Mouse (Mus musculus): ENCODE data around the gene Amn.

Amn gene

DNA sequence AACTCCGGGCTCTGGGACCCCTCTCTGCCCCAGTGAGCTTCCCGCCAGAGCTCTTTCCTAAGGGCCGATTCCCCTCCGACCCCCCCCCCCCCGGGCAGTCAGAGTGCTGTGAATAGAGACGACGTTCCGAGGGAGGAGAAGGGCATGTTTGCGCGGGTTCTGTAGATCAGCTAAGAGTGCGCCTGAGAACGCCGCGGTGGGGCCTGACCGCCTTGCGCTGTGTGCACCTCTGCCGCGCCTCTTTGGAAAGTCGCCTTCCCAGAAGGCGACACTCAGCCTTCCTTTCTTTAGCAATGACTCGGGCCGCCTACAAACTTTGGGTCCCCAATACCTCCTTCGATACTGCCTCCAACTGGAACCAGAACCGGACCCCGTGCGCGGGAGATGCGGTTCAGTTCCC, 511 bp downstream of the Amn start:
- DNase-seq = no peak

DNA sequence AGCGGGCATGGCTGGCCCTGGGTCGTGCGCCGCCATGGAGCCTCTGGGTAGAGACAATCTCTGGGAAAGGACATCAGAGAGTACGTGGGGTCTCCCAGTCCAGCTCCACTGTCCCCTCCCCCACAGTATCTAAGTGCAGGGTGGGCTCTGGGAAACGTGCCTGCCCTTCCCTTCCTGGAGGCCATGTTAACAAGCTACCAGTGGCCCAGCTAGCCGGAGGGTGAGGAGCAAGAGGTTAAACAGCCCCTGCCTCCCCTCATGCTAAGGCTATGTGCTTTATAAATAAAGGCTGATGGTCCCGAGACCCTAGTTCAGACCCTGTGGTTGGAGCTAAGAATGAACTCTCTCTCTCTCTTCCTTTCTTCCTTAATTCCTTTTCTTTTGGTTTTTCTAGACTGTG, 1.1 kb downstream of the Amn start:
- DNase-seq = no peak

DNA sequence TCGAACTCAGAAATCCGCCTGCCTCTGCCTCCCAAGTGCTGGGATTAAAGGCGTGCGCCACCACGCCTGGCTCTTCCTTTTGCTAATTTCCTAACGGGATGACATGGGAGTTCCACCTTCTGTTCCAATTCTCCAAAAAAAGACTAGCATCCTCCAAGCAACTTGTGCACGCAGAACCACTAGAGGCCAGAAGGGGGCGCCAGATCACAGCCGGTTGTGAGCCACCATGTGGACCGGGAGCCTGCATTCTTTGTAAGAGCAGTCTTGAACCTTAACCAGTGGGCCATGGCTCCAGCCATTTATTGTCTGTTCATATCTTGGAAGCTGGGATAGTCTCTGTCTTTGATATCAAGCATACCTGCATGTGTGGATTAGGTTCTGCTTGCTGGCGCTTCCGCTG, 1.5 kb downstream of the Amn start:
- DNase-seq = peak; percentile 86 to 92

DNA sequence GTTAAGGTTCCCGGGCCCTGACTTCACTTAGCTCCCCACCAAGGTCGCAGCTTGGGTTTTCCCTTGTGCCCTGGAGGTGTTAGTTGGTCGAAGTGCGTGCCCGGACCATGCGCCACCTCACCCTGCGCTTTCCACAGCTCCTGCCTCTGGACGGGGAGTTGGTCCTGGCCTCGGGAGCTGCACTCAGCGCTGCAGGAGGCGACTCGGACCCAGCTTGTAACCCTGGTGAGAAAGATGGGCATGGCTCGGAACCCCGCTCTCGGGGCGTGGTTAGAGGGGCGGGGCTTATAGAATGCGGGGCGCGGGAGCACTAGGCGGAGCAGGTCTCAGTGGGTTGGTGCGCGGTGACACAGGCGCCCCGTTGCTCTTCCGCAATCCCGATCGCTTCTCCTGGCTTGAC, 3.1 kb downstream of the Amn start:
- DNase-seq = no peak

DNA sequence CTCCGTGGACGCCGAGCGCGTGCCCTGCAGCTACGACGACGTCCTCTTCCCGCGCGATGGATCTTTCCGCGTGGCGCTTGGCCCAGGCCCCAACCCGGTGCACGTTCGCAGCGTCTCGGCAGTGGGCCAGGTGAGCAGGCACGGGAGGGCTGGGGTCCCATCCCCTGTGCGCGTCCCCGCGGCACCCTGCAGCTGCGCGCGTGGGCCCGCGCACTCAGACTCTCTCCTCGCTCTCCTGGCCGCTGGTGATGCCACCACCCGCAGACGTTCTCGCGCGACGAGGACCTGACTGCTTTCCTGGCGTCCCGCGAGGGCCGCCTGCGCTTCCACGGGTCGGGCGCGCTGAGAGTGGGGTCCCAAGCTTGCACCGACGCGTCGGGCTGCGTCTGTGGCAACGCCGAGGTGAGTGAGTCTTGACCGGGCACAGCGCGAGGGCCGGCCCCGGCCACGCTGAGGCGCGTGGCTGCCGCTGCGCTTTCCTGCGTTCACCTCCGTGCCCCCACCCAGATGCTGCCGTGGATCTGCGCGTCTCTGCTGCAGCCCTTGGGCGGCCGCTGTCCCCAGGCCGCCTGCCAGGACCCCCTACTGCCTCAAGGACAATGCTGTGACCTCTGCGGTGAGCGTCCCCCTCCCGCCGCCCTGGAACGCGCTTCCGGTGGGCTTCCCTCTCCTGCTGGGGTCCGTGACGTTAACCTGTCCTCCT, 3.7 kb downstream of the Amn start:
- DNase-seq = no peak

DNA sequence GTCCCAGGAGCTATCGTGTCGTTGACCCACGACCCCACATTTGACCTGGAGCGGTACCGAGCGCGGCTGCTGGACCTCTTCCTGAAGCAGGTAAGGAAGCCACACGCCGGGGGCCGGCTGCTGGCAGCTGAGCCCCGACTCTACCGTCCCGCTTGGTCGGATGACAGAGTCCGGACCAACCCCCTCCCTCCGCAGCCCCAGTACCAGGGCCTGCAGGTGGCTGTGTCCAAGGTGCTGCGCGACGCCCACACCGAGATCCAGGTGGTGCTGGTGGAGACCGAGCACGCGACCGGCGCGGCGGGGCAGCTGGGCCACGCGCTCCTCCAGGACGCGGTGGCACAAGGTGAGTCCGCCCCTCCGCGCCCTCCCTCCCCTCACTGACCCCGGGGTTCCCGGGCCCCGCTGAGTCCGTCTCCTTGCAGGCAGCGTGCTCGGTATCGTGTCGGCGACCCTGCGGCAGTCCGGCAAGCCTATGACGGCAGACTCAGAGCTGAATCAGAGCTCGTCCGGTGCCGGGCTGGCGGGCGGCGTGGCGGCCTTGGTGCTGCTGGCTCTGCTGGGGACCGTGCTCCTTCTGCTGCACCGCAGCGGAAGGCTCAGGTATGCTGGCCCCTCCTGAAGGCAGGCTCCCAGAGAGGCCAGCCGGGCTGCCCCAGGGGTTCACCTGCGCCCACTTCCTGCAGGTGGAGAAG, 4.4 kb downstream of the Amn start:
- DNase-seq = no peak

DNA sequence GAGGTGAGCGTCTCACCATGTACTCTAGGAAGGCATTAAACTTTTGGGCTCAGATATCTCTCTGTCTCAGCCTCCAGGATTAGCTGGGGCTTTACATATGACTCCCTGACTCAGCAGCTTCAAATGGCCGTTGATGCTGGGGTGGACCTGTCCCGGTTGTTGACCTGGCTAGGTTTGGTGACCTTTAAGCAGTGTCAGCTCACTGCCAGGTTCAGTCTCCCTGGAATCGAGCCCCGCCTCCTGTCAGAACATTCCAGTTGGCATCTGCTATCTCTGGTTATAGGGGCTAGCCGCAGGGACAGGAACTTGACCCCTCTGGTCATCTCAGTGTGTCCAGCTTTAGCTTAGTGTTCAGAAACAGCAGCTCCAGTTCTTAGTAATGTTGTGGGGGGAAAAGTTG, 5.5 kb downstream of the Amn start:
- DNase-seq = peak in 1 of 2 experiments; percentile 74

DNA sequence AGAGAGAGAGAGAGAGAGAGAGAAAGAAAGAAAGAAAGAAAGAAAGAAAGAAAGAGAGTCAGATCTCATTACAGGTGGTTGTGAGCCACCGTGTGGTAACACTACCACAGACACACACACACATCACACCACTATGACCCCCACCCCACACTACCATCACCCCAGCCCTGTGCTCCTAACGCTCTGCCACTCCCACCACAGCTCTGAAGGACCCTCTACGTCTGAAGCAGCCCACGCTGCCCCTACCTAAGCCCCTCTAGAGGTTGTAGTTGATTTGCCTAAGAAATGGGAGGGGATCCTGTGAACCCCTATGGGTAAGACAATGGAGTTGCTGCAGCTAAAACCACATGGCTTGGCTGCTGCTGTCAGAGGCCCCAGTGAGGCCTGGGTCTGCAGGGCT, 12.7 kb downstream of the Amn start:
- no peak for DNase-seq

DNA sequence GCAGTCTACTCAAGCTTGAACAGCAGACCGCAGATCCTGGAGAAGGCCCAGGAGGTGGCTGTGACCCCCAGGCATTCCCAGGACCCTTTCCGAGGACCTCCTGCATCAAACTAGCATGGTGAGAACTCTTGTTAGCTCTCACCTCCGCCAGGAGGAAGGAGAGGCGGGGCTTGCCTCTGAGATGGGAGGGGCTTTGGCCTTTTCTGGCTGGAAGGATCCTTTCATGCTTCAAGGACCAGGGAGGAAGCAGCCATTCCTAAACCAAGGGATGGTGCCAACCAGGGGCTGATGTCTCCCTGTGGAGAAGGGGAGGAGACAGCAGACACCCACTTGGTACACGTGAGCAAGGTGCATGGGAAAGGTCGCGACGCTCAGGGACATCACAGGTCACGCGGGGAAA, 13.6 kb downstream of the Amn start:
- no peak for DNase-seq

DNA sequence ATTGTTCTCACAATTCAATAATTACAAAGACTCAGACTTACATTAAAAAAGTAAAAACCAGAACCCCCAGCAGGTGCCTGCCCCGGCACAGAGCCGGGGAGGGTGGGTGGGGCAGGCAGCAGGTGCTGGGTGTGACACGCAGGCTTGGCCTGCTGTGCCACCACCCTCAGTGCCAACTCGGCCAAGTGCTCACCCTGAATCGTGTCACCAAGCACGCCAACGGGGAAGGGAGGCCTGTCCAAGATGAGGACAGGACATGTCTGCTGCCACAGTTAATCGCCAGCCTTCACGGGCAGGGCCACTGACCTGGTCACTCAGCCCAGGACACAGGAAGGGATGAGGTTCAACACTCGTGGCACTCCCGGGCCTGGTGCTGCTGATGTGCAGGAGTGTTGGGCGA, 22.1 kb downstream of the Amn start:
- peak in 1 of 2 experiments; percentile 33 for DNase-seq

DNA sequence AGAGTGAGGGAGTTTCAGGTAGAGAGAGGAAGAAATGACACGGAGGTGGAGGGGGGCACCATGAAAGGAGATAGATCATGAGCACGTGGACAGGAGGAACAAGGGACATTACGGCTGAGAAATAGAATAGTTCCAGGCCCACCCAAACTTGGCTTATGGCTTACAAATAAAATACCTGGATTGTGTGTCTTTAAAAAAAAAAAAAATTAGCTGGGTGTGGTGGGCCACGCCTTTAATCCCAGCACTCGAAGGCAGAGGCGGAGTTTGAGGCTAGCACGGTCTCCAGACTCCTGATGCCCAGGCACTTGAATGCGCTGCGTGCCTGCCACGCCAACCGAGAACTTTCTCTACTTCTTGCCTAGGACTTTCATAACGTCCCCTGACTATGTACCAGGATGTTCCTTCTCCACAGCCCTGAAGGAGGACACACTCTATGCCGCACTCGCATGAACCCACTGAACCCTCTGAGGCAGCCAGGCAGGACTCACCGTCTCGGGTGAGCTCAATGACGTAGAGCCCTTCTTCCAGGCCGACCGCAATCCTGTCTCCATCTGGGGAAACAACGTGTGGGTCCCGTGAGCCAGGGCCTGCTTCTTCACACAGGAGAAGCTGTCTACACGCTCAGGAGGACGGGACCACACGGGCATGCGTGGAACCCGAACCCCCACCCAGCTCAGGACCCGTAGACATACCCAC, 30.6 kb downstream of the Amn start:
- peak in 1 of 2 experiments; percentile 26 for DNase-seq

DNA sequence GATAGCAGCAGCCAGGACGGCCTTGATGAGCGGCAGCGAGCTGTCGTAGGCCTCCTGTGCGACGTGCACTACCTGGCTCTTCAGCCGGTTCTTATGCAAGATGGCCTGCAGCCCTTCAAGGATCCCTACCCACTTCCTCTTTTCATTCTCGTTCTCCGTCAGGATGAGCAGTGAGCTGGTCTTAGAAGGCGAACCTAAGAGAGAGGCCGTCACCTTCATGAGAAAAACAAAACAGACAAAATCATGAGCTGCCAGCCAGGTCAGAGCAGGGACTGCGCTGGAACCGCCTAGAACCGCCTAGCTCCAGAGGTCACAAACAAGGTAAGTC, 31.1 kb downstream of the Amn start:
- no peak for DNase-seq

DNA sequence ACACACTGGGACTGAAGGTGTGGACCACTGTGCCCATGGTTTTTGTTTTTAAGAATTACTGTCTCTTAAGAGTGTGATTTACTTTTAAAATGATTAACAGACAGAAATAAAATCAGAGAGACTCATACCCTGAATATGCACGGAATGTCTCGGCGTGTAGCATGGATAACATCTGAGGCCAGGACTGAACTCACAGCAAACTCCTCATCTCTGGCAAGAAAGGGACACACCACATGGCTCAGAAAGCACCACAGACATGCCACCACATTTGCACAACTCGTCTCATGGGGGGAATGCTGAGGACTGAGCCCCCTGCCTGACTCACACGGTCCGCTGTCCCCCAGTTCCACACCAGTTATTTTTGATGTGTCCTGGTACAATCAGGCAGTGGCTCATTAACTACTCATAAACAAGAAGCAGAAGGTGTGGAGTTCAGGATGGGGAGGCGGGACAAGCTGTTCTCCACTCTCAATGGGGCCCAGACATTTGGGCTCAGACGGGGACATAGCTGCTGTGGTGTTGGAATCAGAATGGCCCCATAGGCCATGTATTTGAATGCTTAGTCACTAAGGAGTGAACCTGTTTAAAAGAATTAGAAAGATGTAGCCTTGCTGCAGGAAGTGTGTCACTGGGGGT, 32.9 kb downstream of the Amn start:
- no peak for DNase-seq

DNA sequence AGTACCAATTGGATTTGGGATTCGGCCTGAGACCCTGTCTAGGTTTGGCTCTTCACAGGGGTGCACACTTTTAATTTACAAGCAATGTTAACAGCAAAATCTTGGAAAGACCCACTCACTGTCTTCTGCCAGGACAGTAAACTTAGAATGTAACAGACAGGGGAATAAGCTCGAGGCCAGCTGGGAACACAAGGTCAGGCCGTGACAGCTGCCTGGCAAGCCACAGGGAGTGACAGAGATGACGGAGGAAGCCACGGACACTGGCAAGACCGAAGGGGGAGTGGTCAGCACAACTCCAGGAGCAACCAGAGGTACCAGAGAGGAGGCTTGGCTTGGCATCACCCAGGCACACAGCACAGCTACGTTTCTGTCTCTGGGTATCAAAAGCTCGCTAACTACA, 35.9 kb downstream of the Amn start:
- no peak for DNase-seq

DNA sequence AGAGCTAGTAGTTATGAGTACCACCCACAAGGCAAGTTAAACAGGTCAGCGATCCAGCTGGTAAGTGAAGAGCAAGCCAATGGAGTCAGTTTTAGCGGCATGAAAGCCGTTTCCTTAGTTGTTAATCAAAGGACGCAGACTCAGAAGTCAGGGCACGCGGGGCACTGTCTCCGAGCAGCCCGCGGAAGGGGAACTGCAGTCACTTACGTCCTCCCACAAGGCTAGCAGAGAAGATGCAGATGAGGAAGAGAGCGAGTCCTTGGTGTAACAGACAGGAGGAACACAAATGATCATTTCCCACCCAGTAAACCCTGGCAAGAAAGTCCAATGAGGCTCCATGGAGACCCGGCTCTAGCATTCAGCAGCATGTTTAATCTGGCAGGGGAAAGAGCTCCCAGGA, 38.4 kb downstream of the Amn start:
- DNase-seq = no peak

DNA sequence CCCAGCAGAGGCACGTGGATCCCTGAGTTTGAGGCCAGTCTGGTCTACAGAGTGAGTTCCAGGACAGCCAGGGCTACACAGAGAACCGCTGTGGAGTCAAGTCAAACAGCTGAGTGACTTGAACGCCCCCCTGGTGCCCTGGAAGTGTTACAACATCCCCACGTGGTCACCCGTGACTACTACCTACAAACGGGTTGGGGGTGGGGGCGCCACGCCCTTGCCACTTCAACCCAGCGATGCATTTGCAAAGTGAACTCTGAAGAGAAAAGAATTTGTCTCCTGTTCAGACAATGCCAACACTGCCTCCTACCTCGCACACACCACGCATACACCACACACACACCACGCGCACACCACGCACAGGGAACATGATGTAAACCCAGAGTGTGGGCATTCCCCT, 39.0 kb downstream of the Amn start:
- no peak for DNase-seq

DNA sequence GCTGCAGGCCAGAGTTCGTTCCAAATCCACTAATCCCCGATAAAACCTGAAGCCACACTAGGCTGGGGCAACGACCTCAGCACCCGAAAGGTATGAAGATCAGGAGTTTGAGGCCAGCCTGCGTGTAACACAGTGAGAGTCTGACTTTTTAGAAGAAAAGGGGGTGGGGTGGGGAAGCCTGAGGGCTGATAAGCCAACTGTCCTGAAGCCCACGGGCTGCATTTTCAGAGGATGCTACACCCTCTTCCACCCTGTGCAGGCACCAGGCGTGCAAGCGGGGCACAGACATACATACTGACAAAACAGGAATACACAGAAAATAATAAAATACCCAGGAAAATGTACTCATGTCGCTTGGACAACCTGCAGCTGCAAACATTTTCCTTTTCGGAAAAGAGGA, 40.9 kb downstream of the Amn start:
- no peak for DNase-seq

DNA sequence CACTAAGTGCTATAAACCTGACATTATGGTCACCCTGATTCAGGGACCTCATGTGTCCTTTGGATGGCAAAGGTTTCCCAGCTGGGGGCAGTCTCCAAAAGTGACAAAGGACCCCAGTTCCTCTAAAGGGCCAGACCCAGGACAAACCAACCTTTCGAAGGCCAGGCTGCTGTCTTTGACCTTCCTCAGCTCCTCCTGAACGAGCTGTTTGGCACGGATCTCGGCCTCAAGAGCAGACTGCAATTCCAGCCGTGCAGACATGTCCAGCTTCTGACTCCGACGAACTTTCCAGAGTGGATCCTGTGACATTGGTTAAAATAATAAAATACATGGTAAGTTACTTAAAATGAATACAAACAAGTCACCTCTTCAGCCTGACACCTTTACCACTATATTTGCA, 43.4 kb downstream of the Amn start:
- DNase-seq = no peak

DNA sequence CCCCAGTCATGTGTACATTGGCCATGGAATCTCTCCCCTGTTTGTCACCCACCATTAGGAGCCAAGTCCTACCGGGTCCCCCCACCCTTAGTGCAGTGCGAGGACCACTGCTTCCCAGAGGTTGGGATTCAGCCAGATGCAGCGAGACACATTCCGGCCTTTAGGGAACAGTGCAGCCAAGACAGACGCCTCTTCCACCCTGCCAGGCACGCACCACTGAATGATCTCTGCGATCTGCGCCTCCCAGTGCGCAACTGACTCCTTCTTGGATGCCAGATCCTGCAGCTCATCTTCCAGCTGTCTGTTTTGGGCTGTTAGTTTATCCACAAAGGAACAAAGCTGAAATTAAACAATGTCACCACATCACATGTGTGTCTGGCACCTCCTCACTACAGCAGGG, 46.8 kb downstream of the Amn start:
- no peak for DNase-seq

DNA sequence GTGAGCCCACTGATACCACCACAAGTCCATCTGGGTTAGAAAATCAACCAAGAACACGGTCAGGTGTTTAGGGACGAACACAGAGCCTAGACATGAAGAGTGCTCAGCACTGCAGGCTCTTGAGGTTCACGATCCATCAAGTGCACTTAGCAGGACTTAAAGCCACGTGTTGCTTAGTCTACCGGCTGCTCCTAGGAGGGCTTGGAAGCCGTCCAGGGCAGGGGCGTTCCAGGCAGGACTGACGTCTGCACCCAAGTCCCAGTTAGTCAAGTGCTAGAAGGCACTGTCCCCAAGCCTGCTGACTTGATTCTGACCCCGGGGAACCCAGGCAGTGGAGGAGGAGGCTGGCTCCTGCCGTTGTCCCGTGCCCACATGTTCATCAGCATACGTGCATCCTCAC, 49.7 kb downstream of the Amn start:
- DNase-seq = no peak

DNA sequence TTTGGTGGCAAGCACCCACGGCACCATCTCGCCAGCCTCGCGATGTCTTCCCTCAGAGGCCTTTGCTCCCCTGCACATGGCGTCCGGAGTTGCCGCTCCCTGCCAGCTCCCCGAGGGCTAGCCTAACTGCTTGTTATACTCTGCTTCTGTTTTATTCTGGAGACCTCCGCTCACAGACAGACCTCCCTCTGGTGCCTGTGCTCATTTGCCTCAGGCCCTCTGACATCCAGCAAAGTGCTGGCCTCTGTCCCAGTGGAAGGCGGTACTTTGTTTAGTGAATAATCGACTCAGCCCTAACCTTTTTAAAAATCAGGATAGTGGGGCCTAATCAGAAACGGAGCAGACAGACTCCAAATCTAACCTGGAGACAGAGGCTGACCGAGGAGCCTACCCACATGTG, 50.9 kb downstream of the Amn start:
- DNase-seq = no peak

DNA sequence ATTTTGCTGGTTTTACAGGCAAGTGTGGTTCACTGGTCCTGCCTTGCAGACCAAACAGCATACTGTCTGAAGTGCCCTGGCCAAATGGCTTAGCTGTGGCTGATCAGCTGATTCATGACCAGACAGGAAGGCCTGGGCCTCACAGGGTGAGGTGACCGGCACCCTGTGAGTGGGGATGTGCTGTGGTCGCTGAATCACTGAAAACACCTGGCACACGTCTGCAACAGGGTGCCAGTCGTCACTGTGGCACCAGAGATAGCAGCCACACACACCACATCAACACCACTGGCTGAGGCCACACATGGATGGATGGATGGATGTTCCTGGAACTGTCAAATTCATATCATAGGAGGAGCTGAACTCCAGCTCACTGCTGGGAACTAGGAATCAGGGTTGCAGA, 52.5 kb downstream of the Amn start:
- DNase-seq = no peak

DNA sequence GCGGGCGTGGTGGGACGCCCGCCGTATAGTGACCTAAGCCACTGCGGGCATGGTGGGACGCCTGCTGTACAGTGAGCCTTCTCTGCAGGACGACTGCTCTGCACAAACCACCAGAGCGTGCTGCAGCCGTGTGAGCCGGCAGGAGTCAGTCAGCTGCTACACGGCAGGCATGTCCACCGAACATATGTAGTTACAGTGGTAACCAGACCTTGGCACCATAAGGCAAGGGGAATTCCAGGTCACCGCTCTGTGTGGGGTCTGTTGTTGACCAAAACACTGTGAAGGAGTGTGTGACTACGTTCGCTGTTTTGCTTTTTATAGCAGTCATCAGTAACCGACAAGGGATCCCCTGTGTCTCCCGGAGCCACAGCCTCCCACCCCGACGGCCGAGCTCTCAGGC, 53.6 kb downstream of the Amn start:
- no peak for DNase-seq

DNA sequence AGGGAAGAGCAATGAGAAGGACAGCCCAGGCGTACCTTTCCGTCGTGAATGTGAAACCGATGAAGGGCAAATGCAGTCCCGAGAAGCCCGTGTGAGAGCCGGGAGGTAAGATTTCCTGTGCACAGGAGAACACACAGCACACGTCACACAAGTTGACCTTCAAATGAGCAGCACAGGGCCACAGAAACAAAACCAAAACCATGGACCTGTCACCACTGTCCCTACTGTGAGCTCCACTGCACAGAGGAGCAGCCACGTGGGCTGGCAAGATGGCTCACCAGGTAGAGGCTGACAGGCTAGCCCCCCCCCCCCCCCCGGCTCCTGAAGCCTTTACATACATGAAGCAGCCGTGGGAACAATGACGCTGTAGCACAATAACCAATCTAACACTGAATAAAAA, 54.1 kb downstream of the Amn start:
- no peak for DNase-seq

All from kidney, postnatal 25 days (tissue).